Mouse (Mus musculus) forebrain, embryonic 14.5 days (tissue): ENCODE data around the gene Ltb. TPM values are rescaled to one million over a fixed set of nuclear protein-coding genes. Genes with fewer than 3 reads are reported as not detected.

Experiments used
- ATAC-seq: fragments of 200-750 bp; cut with Nextera tagmentation; 2 replicates; pipeline ENCODE4 v1.8.0; 2017; ENCODE audit warnings: mild to moderate bottlenecking, moderate library complexity
- DNase-seq: peaks from one replicate; pipeline ENCODE4 v3.0.0-alpha.2; 2015; ENCODE audit warnings: low spot score
- H3K27ac ChIP-seq: fragments of 300-500 bp; sonication (generic); 2 replicates; pipeline ENCODE4 v1.5.1; 2014; ENCODE audit warnings: low read depth, mild to moderate bottlenecking, control low read depth, low read length, moderate library complexity
- H3K27me3 ChIP-seq: fragments of 300-500 bp; sonication (generic); replicated peaks from 2 replicates; pipeline ENCODE4 v1.6.1; 2014; ENCODE audit warnings: low read length, control low read depth, mixed read lengths; ENCODE audit not compliant: control insufficient read depth, insufficient read depth
- H3K36me3 ChIP-seq: fragments of 300-500 bp; sonication (generic); 2 replicates; pipeline ENCODE4 v1.6.1; 2014; ENCODE audit warnings: low read length, control low read depth; ENCODE audit not compliant: control insufficient read depth, insufficient read depth
- H3K4me1 ChIP-seq: fragments of 300-500 bp; sonication (generic); 2 replicates; pipeline ENCODE4 v1.6.1; 2014; ENCODE audit warnings: antibody characterized with exemption, low read length, control low read depth; ENCODE audit not compliant: control insufficient read depth, insufficient read depth
- H3K4me2 ChIP-seq: fragments of 300-500 bp; sonication (generic); 2 replicates; pipeline ENCODE4 v1.6.1; 2014; ENCODE audit warnings: mild to moderate bottlenecking, control low read depth, low read length
- H3K4me3 ChIP-seq: fragments of 300-500 bp; sonication (generic); 2 replicates; pipeline ENCODE4 v1.5.1; 2014; ENCODE audit warnings: low read depth, low read length, control low read depth
- H3K9ac ChIP-seq: fragments of 300-500 bp; sonication (generic); 2 replicates; pipeline ENCODE4 v1.6.1; 2014; ENCODE audit warnings: mild to moderate bottlenecking, low read length, control low read depth, moderate library complexity
- H3K9me3 ChIP-seq: fragments of 300-500 bp; sonication (generic); replicated peaks from 2 replicates; pipeline ENCODE4 v1.6.1; 2016; ENCODE audit warnings: low read length, control low read depth, mixed read lengths; ENCODE audit not compliant: control insufficient read depth
- WGBS: fragments of 180-500 bp; shearing (Covaris S2); extraction: QIAGEN DNeasy Blood & Tissue Kit; methylation state at CpG from one replicate; pipeline ENCODE4 v1.1.7; 2014; 5-methylcytosine and 5-hydroxymethylcytosine counted together
- polyA plus RNA-seq: library from polyadenylated mRNA; unstranded; fragments of >200 nt; fragmentation: Nextera tagmentation; extraction: Ambion mirVana; gene quantifications from 2 replicates; pipeline ENCODE4 v1.2.1, GENCODE M21; 2014

Gene Ltb
- polyA plus RNA-seq, 1 experiment from 2014 or later, result 0.39 TPM

GRCm38 (mm10) chr17:35186681-35187080, 7.6 kb upstream of the Ltb start:
- Histone ChIP-seq H3K4me1 (peaks cover 3% of the 10 kb centered on the region; the same call in 1 of the 2 replicates), H3K9ac (no peak overlapping the region), H3K36me3 (no peaks in the 10 kb centered on the region), H3K4me3 (peak overlapping the region; percentile 31; the same call in 1 of the 2 replicates), H3K27me3 (no peaks in the 10 kb centered on the region), H3K4me2 (peak overlapping the region; percentile 47), H3K9me3 (no peaks in the 10 kb centered on the region), H3K27ac (peak overlapping the region; percentile 17; the same call in 1 of the 2 replicates)
- peak; percentile 20 for DNase-seq
- 1% methylated on average over 4 of the region's 4 CpGs for WGBS
- ATAC-seq, result peak; percentile 32; the same call in 1 of the 2 replicates

DNA sequence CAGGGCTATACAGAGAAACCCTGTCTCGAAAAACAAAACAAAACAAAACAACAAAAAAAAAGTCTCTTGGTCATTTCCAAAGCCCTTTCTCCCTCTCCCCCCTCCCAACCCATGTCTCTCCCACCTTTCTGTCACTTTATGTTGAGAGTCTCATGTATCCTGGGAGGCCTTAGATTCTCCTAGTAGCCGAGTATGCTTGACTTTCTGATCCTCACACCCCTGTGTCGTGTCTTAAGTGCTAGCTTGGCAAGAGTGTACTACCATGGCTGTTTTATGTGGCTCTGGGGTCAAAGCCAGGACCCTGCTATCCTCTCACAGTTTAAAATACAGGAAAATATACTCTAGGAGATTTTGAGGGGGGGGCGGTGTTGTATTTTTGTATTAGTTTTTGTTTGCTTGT, 6.9 kb upstream of the Ltb start:
- 79% methylated on average over 4 of the region's 4 CpGs for WGBS
- no peak overlapping the region for H3K9ac ChIP-seq
- H3K27ac ChIP-seq, result no peak overlapping the region
- no peak overlapping the region for H3K4me2 ChIP-seq
- H3K4me3 ChIP-seq, result no peak overlapping the region
- peaks cover 3% of the 10 kb centered on the region; the same call in 1 of the 2 replicates for H3K4me1 ChIP-seq
- no peak for ATAC-seq
- no peaks in the 10 kb centered on the region for H3K36me3 ChIP-seq
- no peaks in the 10 kb centered on the region for H3K9me3 ChIP-seq
- no peaks in the 10 kb centered on the region for H3K27me3 ChIP-seq
- no peak for DNase-seq

- no peak within 1 kb of the TSS for H3K9ac ChIP-seq
These were observed 6.2 kb upstream of the Ltb start, which contains the start of gene Lst1 for GRCm38 (mm10) chr17:35187959-35188610. Lst1 (minus strand) TSS chr17:35188439.

DNA sequence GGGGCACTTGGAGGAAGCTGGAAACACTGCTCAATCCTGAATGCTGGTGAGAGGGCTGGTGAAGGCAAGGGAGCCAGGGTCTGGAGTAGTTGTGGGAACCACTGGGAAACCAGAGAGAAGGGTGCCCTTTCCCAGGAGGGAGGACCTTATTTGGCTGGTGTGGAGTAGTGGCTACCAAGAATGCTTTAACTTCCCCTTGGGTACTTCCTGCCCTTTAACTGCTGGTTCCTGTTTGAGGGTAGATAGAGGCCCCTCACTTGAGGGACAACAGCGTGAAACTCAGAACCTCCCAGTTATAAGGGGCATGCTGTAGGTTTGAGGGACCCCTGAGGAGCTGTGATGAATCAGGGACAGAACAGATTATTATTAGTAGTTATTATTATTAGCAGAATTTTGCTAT, 5.1 kb upstream of the Ltb start:
- H3K27ac ChIP-seq, result no peak overlapping the region
- 67% methylated on average over 1 of the region's 1 CpGs for WGBS
- no peak for DNase-seq

More at GRCm38 (mm10) chr17:35187959-35188610, 6.2 kb upstream of the Ltb start, which contains the start of gene Lst1:
- ATAC-seq, result no peak
- H3K9me3 ChIP-seq, result no peaks in the 10 kb centered on the region
- H3K27ac ChIP-seq, result no peak within 1 kb of the TSS
- no peaks in the 10 kb centered on the region for H3K27me3 ChIP-seq
- H3K4me2 ChIP-seq, result no peak within 1 kb of the TSS
- H3K4me3 ChIP-seq, result no peak within 1 kb of the TSS
- H3K36me3 ChIP-seq, result no peaks in the 10 kb centered on the region
- H3K4me1 ChIP-seq, result peaks cover 3% of the 10 kb centered on the region; the same call in 1 of the 2 replicates
- no peak for DNase-seq
- WGBS, result 73% methylated on average over 7 of the region's 7 CpGs

DNA sequence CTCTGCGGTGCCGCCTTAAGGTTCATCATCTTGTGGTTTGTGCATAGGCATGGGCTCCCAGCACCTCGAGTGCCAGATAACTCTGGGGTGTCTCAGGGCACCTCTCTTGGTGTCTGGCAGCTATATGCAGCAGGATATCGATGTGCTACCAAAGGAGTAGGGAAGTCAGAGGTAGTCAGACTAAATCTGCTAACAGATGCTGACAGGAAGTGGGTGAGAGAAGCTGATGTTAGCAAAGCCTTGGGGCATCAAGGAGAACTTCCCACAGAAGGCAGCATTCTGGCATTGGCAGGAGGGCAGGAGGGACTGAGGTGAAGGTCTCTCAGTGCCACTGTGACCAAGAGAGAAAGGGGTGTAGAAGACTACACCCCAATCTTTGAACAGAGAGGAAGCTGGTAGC, 4.1 kb upstream of the Ltb start:
- no peaks in the 10 kb centered on the region for H3K36me3 ChIP-seq
- no peak for DNase-seq
- ATAC-seq, result no peak
- H3K4me2 ChIP-seq, result no peak overlapping the region
- peaks cover 3% of the 10 kb centered on the region; the same call in 1 of the 2 replicates for H3K4me1 ChIP-seq
- no peak overlapping the region for H3K27ac ChIP-seq
- H3K4me3 ChIP-seq, result no peak overlapping the region
- H3K9ac ChIP-seq, result no peak overlapping the region
- H3K9me3 ChIP-seq, result no peaks in the 10 kb centered on the region
- peaks cover 5% of the 10 kb centered on the region for H3K27me3 ChIP-seq
- WGBS, result 84% methylated on average over 4 of the region's 4 CpGs

More for the DNA sequence above, 5.1 kb upstream of the Ltb start:
- no peaks in the 10 kb centered on the region for H3K9me3 ChIP-seq
- H3K4me3 ChIP-seq, result no peak overlapping the region
- no peak for ATAC-seq
- H3K27me3 ChIP-seq, result no peaks in the 10 kb centered on the region
- peaks cover 3% of the 10 kb centered on the region; the same call in 1 of the 2 replicates for H3K4me1 ChIP-seq
- H3K9ac ChIP-seq, result no peak overlapping the region
- H3K36me3 ChIP-seq, result no peaks in the 10 kb centered on the region
- no peak overlapping the region for H3K4me2 ChIP-seq

GRCm38 (mm10) chr17:35191723-35192122, 2.5 kb upstream of the Ltb start:
- Histone ChIP-seq H3K4me3 (no peak overlapping the region), H3K9ac (no peak overlapping the region), H3K27ac (no peak overlapping the region), H3K27me3 (peaks cover 20% of the 10 kb centered on the region), H3K9me3 (no peaks in the 10 kb centered on the region), H3K36me3 (no peaks in the 10 kb centered on the region), H3K4me2 (no peak overlapping the region), H3K4me1 (peaks cover 10% of the 10 kb centered on the region)
- no peak for ATAC-seq
- DNase-seq, result no peak
- WGBS, result 62% methylated on average over 2 of the region's 2 CpGs

GRCm38 (mm10) chr17:35192924-35193323, 1.3 kb upstream of the Ltb start:
- Histone ChIP-seq H3K4me3 (no peak overlapping the region), H3K36me3 (no peaks in the 10 kb centered on the region), H3K27me3 (peaks cover 25% of the 10 kb centered on the region), H3K4me2 (no peak overlapping the region), H3K9me3 (no peaks in the 10 kb centered on the region), H3K4me1 (peaks cover 10% of the 10 kb centered on the region), H3K9ac (no peak overlapping the region), H3K27ac (no peak overlapping the region)
- 88% methylated on average over 5 of the region's 5 CpGs for WGBS
- ATAC-seq, result no peak
- DNase-seq, result no peak

GRCm38 (mm10) chr17:35194844-35195630, 798 bp downstream of the Ltb start:
- Histone ChIP-seq H3K9ac (peak overlapping the region; percentile 43; the same call in 1 of the 2 replicates), H3K9me3 (no peaks in the 10 kb centered on the region), H3K36me3 (no peaks in the 10 kb centered on the region), H3K27ac (no peak overlapping the region), H3K4me1 (peaks cover 10% of the 10 kb centered on the region), H3K4me2 (peak overlapping the region; percentile 60), H3K4me3 (peak overlapping the region; percentile 31), H3K27me3 (peaks cover 25% of the 10 kb centered on the region)
- peak; percentile 42 for ATAC-seq
- WGBS, result 48% methylated on average over 19 of the region's 19 CpGs
- no peak for DNase-seq
